Mouse (Mus musculus): ENCODE data around the gene Tomm7. TPM values are rescaled to one million over a fixed set of nuclear protein-coding genes. Genes with fewer than 3 reads are reported as not detected.
"Not testable (repeated sequence)": the region's sequence is repeated elsewhere in the genome, so short reads cannot be mapped to it uniquely, and the experiment has no call there.

The Tomm7 gene
- total RNA-seq, 1 experiment from 2014 or later, result 229 TPM

- no peak for ATAC-seq (replicated peaks; ENCODE audit: low read depth, poor library complexity, severe bottlenecking)
Measured at GRCm38 (mm10) chr5:23855484-23855883, 11.5 kb upstream of the Tomm7 start.

DNA sequence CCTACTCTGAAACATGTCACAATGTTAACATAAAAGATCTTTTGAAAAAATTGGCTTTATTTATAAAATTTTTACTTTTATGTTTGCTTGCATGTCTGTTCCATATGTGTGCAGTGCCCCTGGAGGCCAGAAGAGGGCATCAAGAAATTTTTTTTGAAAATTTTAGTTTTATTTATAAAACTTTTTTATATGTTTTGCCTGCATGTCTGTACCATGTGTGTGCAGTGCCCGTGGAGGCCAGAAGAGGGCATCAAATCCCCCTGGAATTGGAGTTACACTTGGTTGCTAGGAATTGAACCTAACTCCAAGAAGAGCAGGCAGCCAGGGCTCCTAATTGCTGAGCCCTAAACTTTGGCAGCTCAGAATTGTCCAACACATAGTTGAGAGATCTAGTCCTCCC is 9.0 kb upstream of the Tomm7 start:
- ATAC-seq (replicated peaks; ENCODE audit: low read depth, poor library complexity, severe bottlenecking), result not testable (repeated sequence)

DNA sequence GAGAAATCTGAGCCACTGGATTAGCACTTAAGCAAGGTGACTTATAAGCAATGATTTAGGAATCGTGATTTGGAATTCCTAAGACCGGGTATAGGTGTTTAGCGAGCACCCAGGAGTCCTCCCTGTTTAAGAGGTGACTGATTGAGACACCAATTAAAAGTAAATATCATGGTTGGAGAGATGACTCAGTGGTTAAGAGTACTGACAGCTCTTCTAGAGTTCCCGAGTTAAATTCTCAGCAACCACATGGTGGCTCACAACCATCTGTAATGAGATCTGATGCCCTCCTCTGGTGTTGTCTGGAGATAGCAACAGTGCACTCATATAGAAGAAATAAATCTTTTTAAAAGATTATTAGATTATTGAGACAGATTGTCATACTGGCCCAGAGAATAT is 7.2 kb upstream of the Tomm7 start:
- ATAC-seq (replicated peaks; ENCODE audit: low read depth, poor library complexity, severe bottlenecking), result not testable (repeated sequence)

- peak; percentile 97 for ATAC-seq (replicated peaks; ENCODE audit: low read depth, poor library complexity, severe bottlenecking)
Measured at GRCm38 (mm10) chr5:23850345-23851159, 6.6 kb upstream of the Tomm7 start.

DNA sequence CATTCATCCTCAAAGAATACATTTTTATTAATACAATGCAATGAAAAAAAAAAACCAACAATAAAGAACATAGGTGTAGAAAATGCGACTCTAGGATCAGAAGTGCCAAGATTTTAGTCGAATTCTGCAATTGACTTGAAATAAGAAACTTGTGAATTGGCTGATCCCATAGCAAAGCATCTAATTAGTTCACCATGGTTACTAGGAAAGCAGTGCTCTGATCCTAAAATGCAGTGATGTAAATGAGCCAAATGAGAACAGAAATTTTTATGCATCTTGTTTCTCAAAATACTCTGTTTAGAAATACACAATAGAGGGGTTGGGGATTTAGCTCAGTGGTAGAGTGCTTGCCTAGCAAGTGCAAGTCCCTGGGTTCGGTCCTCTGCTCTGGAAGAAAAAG is 1.2 kb upstream of the Tomm7 start:
- ATAC-seq (replicated peaks; ENCODE audit: low read depth, poor library complexity, severe bottlenecking), result no peak

DNA sequence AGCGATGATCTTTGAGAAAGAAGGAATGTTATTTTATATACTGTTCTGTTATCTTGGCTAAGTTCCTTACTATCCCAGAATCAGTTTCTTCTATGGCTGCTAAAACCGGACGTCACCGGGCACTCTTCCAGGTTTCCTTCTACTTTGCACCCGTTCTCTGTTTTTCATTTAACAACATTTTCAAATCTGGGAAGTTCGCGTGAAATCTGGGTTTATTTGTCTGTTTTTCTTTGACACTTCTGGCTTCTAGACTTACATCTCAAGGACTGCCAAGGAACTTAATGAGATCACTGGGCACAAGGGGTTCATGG is 525 bp upstream of the Tomm7 start:
- no peak for ATAC-seq (replicated peaks; ENCODE audit: low read depth, poor library complexity, severe bottlenecking)

- ATAC-seq (replicated peaks; ENCODE audit: low read depth, poor library complexity, severe bottlenecking), result no peak
Measured at GRCm38 (mm10) chr5:23838158-23838557, 5.8 kb downstream of the Tomm7 start.

GRCm38 (mm10) chr5:23835691-23836090 is 8.3 kb downstream of the Tomm7 start:
- not testable (repeated sequence) for ATAC-seq (replicated peaks; ENCODE audit: low read depth, poor library complexity, severe bottlenecking)

- peak; percentile 59 for ATAC-seq (replicated peaks; ENCODE audit: low read depth, poor library complexity, severe bottlenecking)
Measured at GRCm38 (mm10) chr5:23830897-23831752, 12.8 kb downstream of the Tomm7 start.

GRCm38 (mm10) chr5:23826321-23827004 is 17.5 kb downstream of the Tomm7 start:
- ATAC-seq (replicated peaks; ENCODE audit: low read depth, poor library complexity, severe bottlenecking), result peak; percentile 94

GRCm38 (mm10) chr5:23824171-23824733 is 19.7 kb downstream of the Tomm7 start:
- ATAC-seq (replicated peaks; ENCODE audit: low read depth, poor library complexity, severe bottlenecking), result no peak

DNA sequence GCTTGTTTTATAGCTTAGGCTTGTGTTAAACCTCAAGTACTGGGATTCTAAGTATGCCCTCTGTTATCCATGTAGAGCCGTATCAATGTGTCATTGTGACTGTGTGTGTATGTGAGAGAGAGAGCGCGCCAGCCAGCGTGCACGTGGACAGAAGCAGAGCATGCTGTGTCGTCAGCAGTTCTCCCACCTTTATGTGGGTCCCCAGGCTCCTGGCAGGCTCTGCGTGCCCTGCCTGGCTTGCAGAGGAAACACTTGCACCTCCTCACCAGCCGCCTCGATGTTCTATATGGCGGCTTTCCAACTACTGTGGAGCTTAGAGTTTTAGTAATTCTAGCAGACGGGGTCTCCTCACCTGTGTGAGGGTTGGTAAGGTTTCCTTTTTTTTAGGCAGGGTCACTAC is 21.7 kb downstream of the Tomm7 start:
- ATAC-seq (replicated peaks; ENCODE audit: low read depth, poor library complexity, severe bottlenecking), result no peak

DNA sequence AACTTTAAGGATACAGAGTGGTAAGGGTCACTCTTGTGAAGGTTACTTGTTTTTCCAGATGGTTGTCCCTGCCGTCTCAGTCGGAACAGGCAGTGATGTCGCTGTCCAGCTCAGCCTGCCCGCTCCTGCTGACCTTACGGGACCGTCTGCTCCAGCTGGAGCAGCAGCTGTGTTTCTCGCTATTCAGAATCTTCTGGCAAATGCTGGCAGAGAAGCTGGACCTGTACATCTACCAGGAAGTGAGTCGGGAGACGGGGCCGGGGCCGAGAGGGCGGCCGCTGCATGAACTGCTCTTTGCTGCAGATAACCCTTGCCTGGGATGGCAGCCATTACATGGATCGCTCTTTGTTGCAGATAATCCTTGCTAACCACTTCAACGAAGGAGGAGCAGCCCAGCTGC is 27.3 kb downstream of the Tomm7 start:
- no peak for ATAC-seq (replicated peaks; ENCODE audit: low read depth, poor library complexity, severe bottlenecking)

DNA sequence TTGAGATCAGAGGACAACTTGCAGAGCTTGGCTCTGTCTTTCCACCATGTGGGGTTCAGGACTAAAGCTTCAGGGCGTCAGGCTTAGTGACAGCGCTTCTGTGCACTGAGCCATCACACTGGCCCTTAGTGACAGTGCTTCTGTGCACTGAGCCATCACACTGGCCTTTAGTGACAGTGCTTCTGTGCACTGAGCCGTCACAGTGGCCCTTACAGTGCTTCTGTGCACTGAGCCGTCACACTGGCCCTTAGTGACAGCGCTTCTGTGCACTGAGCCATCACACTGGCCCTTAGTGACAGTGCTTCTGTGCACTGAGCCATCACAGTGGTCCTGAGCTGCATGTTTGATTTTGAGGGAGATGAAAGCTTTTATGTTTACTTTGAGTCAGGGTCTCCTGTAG is 29.1 kb downstream of the Tomm7 start:
- no peak for ATAC-seq (replicated peaks; ENCODE audit: low read depth, poor library complexity, severe bottlenecking)

- no peak for ATAC-seq (replicated peaks; ENCODE audit: low read depth, poor library complexity, severe bottlenecking)
Measured at GRCm38 (mm10) chr5:23792726-23793125, 51.2 kb downstream of the Tomm7 start.

- ATAC-seq (replicated peaks; ENCODE audit: low read depth, poor library complexity, severe bottlenecking), result no peak
Measured at GRCm38 (mm10) chr5:23789078-23789612, 54.8 kb downstream of the Tomm7 start.

All from common myeloid progenitor, adult 5-6 weeks (primary cell).